Mouse (Mus musculus) forebrain, embryonic 11.5 days (tissue): ENCODE measurements around the gene Ccnd3. TPM values are rescaled to one million over a fixed set of nuclear protein-coding genes. Genes with fewer than 3 reads are reported as not detected.

Experiments
- ATAC-seq: fragments of 200-750 bp; cut with Nextera tagmentation; replicated peaks from 2 replicates; pipeline ENCODE4 v1.8.0; 2017; ENCODE audit warnings: moderate TSS enrichment; ENCODE audit not compliant: low FRiP score
- DNase-seq: peaks from one replicate; pipeline ENCODE4 v3.0.0-alpha.2; 2017; ENCODE audit warnings: low spot score
- H3K27ac ChIP-seq: fragments of 300-500 bp; sonication (generic); 2 replicates; pipeline ENCODE4 v1.5.1; 2014; ENCODE audit warnings: low read depth, low read length
- H3K27me3 ChIP-seq: fragments of 300-500 bp; sonication (generic); 2 replicates; pipeline ENCODE4 v1.6.1; 2014; ENCODE audit warnings: mild to moderate bottlenecking, low read length, mixed read lengths; ENCODE audit not compliant: control insufficient read depth, insufficient read depth
- H3K36me3 ChIP-seq: fragments of 300-500 bp; sonication (generic); 2 replicates; pipeline ENCODE4 v1.6.1; 2014; ENCODE audit warnings: mild to moderate bottlenecking, low read length, moderate library complexity, mixed read lengths; ENCODE audit not compliant: control insufficient read depth, insufficient read depth
- H3K4me1 ChIP-seq: fragments of 300-500 bp; sonication (generic); replicated peaks from 2 replicates; pipeline ENCODE4 v1.6.1; 2014; ENCODE audit warnings: low read length, mixed read lengths; ENCODE audit not compliant: control insufficient read depth, insufficient read depth
- H3K4me2 ChIP-seq: fragments of 300-500 bp; sonication (generic); 2 replicates; pipeline ENCODE4 v1.6.1; 2014; ENCODE audit warnings: low read depth, mild to moderate bottlenecking, low read length, moderate library complexity, mixed read lengths; ENCODE audit not compliant: severe bottlenecking
- H3K4me3 ChIP-seq: fragments of 300-500 bp; sonication (generic); 2 replicates; pipeline ENCODE4 v1.5.1; 2014; ENCODE audit warnings: low read depth, low read length
- H3K9ac ChIP-seq: fragments of 300-500 bp; sonication (generic); 2 replicates; pipeline ENCODE4 v1.6.1; 2014; ENCODE audit warnings: low read length
- H3K9me3 ChIP-seq: fragments of 300-500 bp; sonication (generic); 2 replicates; pipeline ENCODE4 v1.6.1; 2016; ENCODE audit warnings: low read length, mixed read lengths; ENCODE audit not compliant: control insufficient read depth
- WGBS: fragments of 180-500 bp; shearing (Covaris S2); extraction: QIAGEN DNeasy Blood & Tissue Kit; methylation state at CpG from one replicate; pipeline ENCODE4 v1.1.7; 2014; 5-methylcytosine and 5-hydroxymethylcytosine counted together
- polyA plus RNA-seq: library from polyadenylated mRNA; unstranded; fragments of >200 nt; fragmentation: Nextera tagmentation; extraction: Ambion mirVana; gene quantifications from 2 replicates; pipeline ENCODE4 v1.2.1, GENCODE M21; 2014

Ccnd3 gene
- polyA plus RNA-seq, 1 experiment from 2014 or later: 253 TPM

DNA sequence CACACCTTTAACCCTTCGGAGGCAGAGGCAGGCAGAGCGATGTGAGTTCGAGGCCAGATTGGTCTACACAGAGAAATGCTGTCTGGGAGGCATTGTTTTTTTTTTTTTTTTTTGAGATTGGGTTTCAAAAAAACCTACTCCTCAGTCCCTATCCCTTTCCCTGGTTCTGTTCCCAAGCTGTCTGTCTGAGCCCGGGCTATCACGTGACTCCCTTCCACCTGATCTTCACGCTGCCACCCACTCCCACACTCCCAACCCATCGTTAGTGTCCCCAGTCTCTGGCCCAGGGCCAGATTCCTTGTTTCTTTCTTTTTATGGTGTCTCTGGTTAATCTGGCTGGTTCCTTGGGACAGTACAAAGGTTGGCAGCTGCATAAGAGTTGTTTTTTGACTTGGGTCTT lies 46.2 kb downstream of the Ccnd3 start:
- ATAC-seq (no peak), DNase-seq (no peak)
- Histone ChIP-seq H3K4me1 (no peaks in the 10 kb centered on the region), H3K9ac (no peak overlapping the region), H3K9me3 (no peaks in the 10 kb centered on the region), H3K4me2 (no peak overlapping the region), H3K27ac (no peak overlapping the region), H3K36me3 (no peaks in the 10 kb centered on the region), H3K27me3 (no peaks in the 10 kb centered on the region), H3K4me3 (no peak overlapping the region)
- WGBS: 73% methylated on average over 7 of the region's 7 CpGs

DNA sequence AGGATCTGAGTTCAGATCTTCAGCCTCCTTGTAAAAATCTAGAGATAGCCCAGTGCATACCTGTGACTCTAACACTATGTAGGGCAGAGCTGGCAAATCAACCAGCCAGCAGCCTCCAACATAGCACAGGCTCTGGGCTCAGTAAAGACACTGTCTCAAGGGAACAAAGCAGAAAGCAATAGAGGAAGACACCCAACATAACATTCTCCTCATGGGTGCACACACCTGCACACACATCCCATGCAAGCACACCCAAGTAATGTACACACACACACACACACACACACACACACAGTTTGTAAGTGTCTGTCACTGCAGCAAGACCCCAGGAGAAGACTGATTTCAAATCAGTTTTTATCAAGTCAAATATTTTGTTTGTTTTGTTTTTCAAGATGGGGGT lies 48.1 kb downstream of the Ccnd3 start:
- DNase-seq: no peak
- Histone ChIP-seq H3K27ac (no peak overlapping the region), H3K27me3 (no peaks in the 10 kb centered on the region), H3K36me3 (no peaks in the 10 kb centered on the region), H3K4me2 (no peak overlapping the region), H3K4me1 (no peaks in the 10 kb centered on the region), H3K9ac (no peak overlapping the region), H3K4me3 (no peak overlapping the region), H3K9me3 (no peaks in the 10 kb centered on the region)
- ATAC-seq: no peak

DNA sequence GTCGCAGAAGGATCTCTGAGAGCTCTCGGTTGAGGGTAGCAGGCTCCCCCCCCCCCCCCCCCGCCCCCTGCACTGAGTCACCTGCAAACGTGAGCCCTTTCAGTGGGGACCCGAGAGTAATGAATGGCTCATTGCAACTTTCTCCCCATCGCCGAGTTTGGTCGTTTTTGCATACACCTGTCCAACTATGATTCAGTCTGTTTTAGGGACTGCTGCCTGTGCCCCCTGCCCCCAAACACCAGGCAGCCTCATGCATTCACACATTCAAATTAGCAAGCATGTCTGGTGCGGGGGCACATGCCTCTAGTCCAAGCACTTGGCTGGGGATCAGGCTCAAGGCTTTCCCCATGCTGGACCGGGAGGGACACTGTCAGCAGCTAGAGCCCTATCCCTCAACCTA lies 49.8 kb downstream of the Ccnd3 start:
- Histone ChIP-seq H3K27me3 (no peaks in the 10 kb centered on the region), H3K4me3 (no peak overlapping the region), H3K27ac (no peak overlapping the region), H3K36me3 (no peaks in the 10 kb centered on the region), H3K9me3 (no peaks in the 10 kb centered on the region), H3K9ac (no peak overlapping the region), H3K4me1 (no peaks in the 10 kb centered on the region), H3K4me2 (no peak overlapping the region)
- DNase-seq (no peak), ATAC-seq (no peak)
- 78% methylated on average over 9 of the region's 10 CpGs for WGBS

DNA sequence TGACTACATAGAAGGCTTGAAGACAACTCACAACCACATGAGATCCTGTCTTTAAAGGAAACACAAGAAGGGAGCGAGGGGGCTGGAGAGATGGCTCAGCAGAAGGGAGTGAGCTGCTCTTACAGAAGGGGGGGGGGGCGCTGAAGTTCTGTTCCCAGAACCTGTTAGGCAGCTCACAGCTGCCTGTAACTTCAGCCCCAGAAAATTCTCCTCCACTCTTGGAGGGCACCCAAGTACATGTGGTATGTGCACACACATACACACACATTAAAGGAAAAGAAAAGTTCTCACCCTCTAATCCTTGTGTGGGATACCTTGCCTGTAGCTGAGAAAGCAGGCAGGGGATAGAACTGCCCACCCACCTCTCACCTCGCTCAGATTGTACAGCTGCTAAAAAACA lies 52.3 kb downstream of the Ccnd3 start:
- Histone ChIP-seq H3K27ac (no peak overlapping the region), H3K9ac (no peak overlapping the region), H3K36me3 (no peaks in the 10 kb centered on the region), H3K4me1 (no peaks in the 10 kb centered on the region), H3K9me3 (no peaks in the 10 kb centered on the region), H3K4me3 (no peak overlapping the region), H3K4me2 (no peak overlapping the region), H3K27me3 (no peaks in the 10 kb centered on the region)
- ATAC-seq: no peak
- WGBS: 76% methylated on average over 3 of the region's 3 CpGs
- DNase-seq: no peak

DNA sequence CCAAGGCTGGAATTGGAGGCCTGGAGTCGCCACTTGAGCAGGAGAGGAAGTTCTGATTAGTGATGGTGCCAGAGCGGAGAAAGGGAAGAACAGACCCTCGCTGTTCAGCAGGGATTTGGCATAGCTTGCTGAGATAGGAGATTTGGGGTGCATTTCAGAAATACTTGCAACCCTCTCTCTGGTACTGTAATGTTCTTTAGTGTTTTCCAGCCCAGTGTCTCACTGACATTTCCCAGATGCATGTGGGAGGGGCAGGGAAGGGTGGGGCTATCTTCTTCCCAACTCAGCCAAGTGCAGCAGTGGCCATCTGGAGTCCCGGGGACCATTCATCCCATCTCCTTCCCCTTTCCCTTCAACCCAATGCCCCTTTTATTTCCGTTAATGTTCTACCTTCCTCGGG lies 54.9 kb downstream of the Ccnd3 start:
- no peak overlapping the region for H3K9ac ChIP-seq
- DNase-seq (no peak), ATAC-seq (no peak)
- H3K4me1 ChIP-seq: no peaks in the 10 kb centered on the region
- 74% methylated on average over 6 of the region's 6 CpGs for WGBS
- H3K27ac ChIP-seq: no peak overlapping the region
- H3K27me3 ChIP-seq: no peaks in the 10 kb centered on the region
- H3K9me3 ChIP-seq: no peaks in the 10 kb centered on the region
- no peak overlapping the region for H3K4me2 ChIP-seq
- H3K4me3 ChIP-seq: no peak overlapping the region
- H3K36me3 ChIP-seq: no peaks in the 10 kb centered on the region

DNA sequence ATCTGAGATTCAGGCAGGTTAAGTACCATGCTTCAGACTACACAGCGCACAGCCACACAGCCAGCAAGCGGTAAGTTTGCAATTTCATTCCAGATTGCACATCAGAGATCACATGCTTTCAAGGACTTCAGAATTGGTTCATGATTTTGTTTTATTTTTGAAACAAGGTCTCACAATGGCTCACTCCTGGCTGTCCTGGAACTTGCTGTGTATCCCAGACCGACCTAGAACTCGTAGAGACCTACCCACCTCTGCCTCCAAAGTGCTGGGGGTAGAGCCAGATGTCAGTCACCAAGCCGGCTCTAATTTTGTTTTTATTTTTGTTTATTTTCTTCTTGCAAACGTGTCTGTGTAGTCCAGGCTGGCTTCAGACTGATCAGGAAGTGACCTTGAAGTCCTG lies 58.0 kb downstream of the Ccnd3 start:
- Histone ChIP-seq H3K36me3 (no peaks in the 10 kb centered on the region), H3K9ac (no peak overlapping the region), H3K4me3 (no peak overlapping the region), H3K4me2 (no peak overlapping the region), H3K9me3 (no peaks in the 10 kb centered on the region), H3K27me3 (no peaks in the 10 kb centered on the region), H3K4me1 (no peaks in the 10 kb centered on the region), H3K27ac (no peak overlapping the region)
- no peak for DNase-seq
- 81% methylated on average over 6 of the region's 6 CpGs for WGBS
- ATAC-seq: no peak

DNA sequence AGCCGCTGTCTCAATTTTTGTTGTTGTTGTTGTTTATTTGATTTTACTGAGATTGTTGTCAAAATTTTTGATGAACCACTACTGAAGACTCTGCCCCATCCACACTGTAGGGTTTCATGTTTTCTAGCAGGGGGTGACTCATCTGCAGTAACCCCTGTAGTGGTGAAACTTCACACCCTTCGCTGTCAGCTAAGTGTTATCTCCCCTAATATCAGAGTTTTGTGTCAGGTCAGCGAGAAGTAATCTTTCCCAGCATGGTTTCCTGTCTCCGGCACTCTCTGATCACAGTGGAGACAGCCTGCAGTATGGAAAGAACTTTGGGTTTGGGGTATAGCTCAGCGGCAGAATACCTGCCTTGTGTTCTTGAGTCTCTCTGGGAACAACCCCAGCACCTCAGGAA lies 59.8 kb downstream of the Ccnd3 start:
- Histone ChIP-seq H3K27me3 (no peaks in the 10 kb centered on the region), H3K9me3 (no peaks in the 10 kb centered on the region), H3K9ac (no peak overlapping the region), H3K4me3 (no peak overlapping the region), H3K36me3 (no peaks in the 10 kb centered on the region), H3K4me1 (no peaks in the 10 kb centered on the region), H3K4me2 (no peak overlapping the region), H3K27ac (no peak overlapping the region)
- DNase-seq (no peak), ATAC-seq (no peak)
- WGBS: 90% methylated on average over 5 of the region's 5 CpGs

DNA sequence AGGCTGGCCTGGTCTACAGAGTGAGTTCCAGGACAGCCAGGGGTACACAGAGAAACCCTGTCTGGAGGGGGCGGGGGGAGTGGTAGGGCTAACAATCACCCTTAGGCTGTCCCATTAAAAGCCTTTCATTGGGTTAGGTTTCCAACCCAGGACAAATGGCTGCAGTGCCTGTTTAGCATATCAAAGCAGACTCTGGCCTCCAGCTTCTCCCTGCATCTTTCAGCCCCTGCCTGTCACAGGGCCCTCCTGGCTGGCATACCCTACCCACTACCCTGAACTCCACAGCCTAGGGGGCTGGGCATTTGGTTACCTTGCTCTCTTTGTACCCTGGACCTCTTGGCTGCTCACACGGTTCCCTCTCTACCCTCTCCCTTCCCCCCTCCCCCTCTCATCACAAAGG lies 61.3 kb downstream of the Ccnd3 start:
- Histone ChIP-seq H3K4me3 (no peak overlapping the region), H3K36me3 (no peaks in the 10 kb centered on the region), H3K27me3 (no peaks in the 10 kb centered on the region), H3K9ac (no peak overlapping the region), H3K4me1 (no peaks in the 10 kb centered on the region), H3K27ac (no peak overlapping the region), H3K9me3 (no peaks in the 10 kb centered on the region), H3K4me2 (no peak overlapping the region)
- ATAC-seq: peak; percentile 80
- peak; percentile 64 for DNase-seq
- WGBS: 6% methylated on average over 2 of the region's 2 CpGs

DNA sequence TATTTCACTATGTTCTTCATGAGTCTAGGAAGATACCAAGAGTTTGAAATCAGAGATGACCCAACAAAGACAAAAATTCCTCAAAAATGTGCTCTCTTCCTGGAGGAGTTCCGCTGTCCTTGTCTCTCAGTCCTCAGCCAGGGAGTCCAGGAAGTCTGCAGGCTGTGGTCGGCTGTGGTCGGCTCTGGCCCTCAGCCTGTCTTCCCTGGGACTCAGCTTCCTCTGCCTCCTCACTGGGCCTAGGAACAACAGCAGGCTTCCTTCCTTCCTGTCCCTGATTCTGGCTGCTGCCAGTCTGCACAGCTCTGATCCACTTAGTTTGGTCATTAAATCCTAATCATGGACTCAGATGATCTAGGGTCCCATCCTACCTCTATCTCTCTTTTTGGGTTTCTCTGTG lies 62.4 kb downstream of the Ccnd3 start:
- Histone ChIP-seq H3K4me2 (no peak overlapping the region), H3K9ac (no peak overlapping the region), H3K27ac (no peak overlapping the region), H3K27me3 (no peaks in the 10 kb centered on the region), H3K4me1 (0 out of 2 replicates have a peak, but pooled peaks cover 2% of the 10 kb centered on the region), H3K4me3 (no peak overlapping the region), H3K36me3 (no peaks in the 10 kb centered on the region), H3K9me3 (no peaks in the 10 kb centered on the region)
- 73% methylated on average over 3 of the region's 3 CpGs for WGBS
- DNase-seq: no peak
- no peak for ATAC-seq
